Mouse (Mus musculus) CH12.LX (cell line): ENCODE data around the gene Gm27021. TPM values are rescaled to one million over a fixed set of nuclear protein-coding genes. Genes with fewer than 3 reads are reported as not detected.

ENCODE experiments used
- DNase-seq: peaks from one replicate; pipeline ENCODE4 v3.0.0-alpha.2; 2013; ENCODE audit errors: extremely low read depth
- H3K27ac ChIP-seq: 2 replicates; pipeline ENCODE4 v1.5.1; 2012; ENCODE audit warnings: low read depth, mild to moderate bottlenecking, control low read depth, moderate library complexity; ENCODE audit not compliant: insufficient read depth
- H3K27me3 ChIP-seq: replicated peaks from 2 replicates; pipeline ENCODE3; 2012; ENCODE audit warnings: inconsistent platforms
- H3K36me3 ChIP-seq, 2 experiments: replicated peaks in 1 of 2; 2 replicates each; pipeline versions ENCODE3 to v1.6.1; 2012; ENCODE audit warnings: inconsistent platforms in 1 of 2, low read length in 1 of 2, mild to moderate bottlenecking in 1 of 2, mixed read lengths in 1 of 2, moderate library complexity in 1 of 2; ENCODE audit not compliant: control insufficient read depth in 1 of 2, insufficient read depth in 1 of 2
- H3K4me1 ChIP-seq, 2 experiments: 2 replicates each; pipeline ENCODE4 v1.6.1; 2012; ENCODE audit warnings: inconsistent platforms in 1 of 2, moderate library complexity in 1 of 2; ENCODE audit not compliant: insufficient read depth in 2 of 2, control insufficient read depth in 1 of 2
- H3K4me2 ChIP-seq: 2 replicates; pipeline ENCODE4 v1.6.1; 2012; ENCODE audit warnings: low read depth, mild to moderate bottlenecking, control low read depth; ENCODE audit not compliant: poor library complexity, insufficient read depth, severe bottlenecking
- H3K4me3 ChIP-seq, 3 experiments: fragments of 150-350 bp in 1 of 3; sonication (generic) in 1 of 3; replicated peaks in 1 of 3; 2 replicates each; pipeline versions ENCODE3 to v1.5.1; 2011 to 2012; ENCODE audit warnings: low read depth in 2 of 3, low read length in 2 of 3, mild to moderate bottlenecking in 2 of 3, moderate library complexity in 2 of 3, control low read depth in 1 of 3, improper control_type of control experiment in 1 of 3, inconsistent platforms in 1 of 3, mixed read lengths in 1 of 3; ENCODE audit not compliant: poor library complexity in 1 of 3
- H3K79me2 ChIP-seq: replicated peaks from 2 replicates; pipeline ENCODE4 v1.6.1; 2012; ENCODE audit warnings: mild to moderate bottlenecking, moderate library complexity; ENCODE audit not compliant: control insufficient read depth, poor library complexity, insufficient read depth, severe bottlenecking; ENCODE audit errors: extremely low read depth
- H3K9ac ChIP-seq: 2 replicates; pipeline ENCODE4 v1.6.1; 2012; ENCODE audit warnings: low read depth, mild to moderate bottlenecking, control low read depth, moderate library complexity; ENCODE audit not compliant: insufficient read depth
- H3K9me3 ChIP-seq: replicated peaks from 2 replicates; pipeline ENCODE3; 2012; ENCODE audit warnings: low read length, inconsistent platforms, mixed read lengths
- CHD1 ChIP-seq: IDR thresholded peaks from 2 replicates; pipeline ENCODE4 v1.6.1; 2012; ENCODE audit warnings: low read depth, low read length, improper control_type of control experiment, inconsistent platforms
- CTCF ChIP-seq, 2 experiments: IDR thresholded peaks in 1 of 2; conservative IDR thresholded peaks in 1 of 2; 2 replicates each; pipeline ENCODE4 v1.5.1; 2011 to 2012; ENCODE audit warnings: low read depth in 2 of 2, low read length in 2 of 2, improper control_type of control experiment in 1 of 2, inconsistent platforms in 1 of 2, mild to moderate bottlenecking in 1 of 2, moderate library complexity in 1 of 2
- E2F4 ChIP-seq: IDR thresholded peaks from 2 replicates; pipeline ENCODE4 v1.6.1; 2011; ENCODE audit warnings: low read depth, low read length, improper control_type of control experiment; ENCODE audit not compliant: insufficient replicate concordance
- ETS1 ChIP-seq: conservative IDR thresholded peaks from 2 replicates; pipeline ENCODE4 v1.6.1; 2012; ENCODE audit warnings: low read depth, mild to moderate bottlenecking, inconsistent platforms, low read length, improper control_type of control experiment, moderate library complexity
- GABPA ChIP-seq: IDR thresholded peaks from 2 replicates; pipeline ENCODE4 v1.6.1; 2012; ENCODE audit warnings: low read depth, low read length, improper control_type of control experiment, inconsistent platforms; ENCODE audit not compliant: insufficient replicate concordance
- HCFC1 ChIP-seq: IDR thresholded peaks from 2 replicates; pipeline ENCODE4 v1.6.1; 2012; ENCODE audit warnings: low read depth, mild to moderate bottlenecking, inconsistent platforms, low read length, improper control_type of control experiment
- JUN ChIP-seq: IDR thresholded peaks from 2 replicates; pipeline ENCODE4 v1.6.1; 2011; ENCODE audit warnings: low read depth, mild to moderate bottlenecking, low read length, improper control_type of control experiment, moderate library complexity; ENCODE audit not compliant: insufficient read depth
- JUND ChIP-seq: conservative IDR thresholded peaks from 2 replicates; pipeline ENCODE4 v1.6.1; 2011; ENCODE audit warnings: low read depth, low read length, improper control_type of control experiment
- KAT2A ChIP-seq: IDR thresholded peaks from 2 replicates; pipeline ENCODE4 v1.6.1; 2012; ENCODE audit warnings: low read length, improper control_type of control experiment, inconsistent platforms; ENCODE audit not compliant: insufficient replicate concordance
- MAFK ChIP-seq: IDR thresholded peaks from 2 replicates; pipeline ENCODE4 v1.6.1; 2011; ENCODE audit warnings: low read length, improper control_type of control experiment; ENCODE audit not compliant: insufficient replicate concordance
- MAX ChIP-seq: IDR thresholded peaks from 2 replicates; pipeline ENCODE4 v1.6.1; 2011; ENCODE audit warnings: low read length, improper control_type of control experiment
- MYC ChIP-seq: IDR thresholded peaks from 2 replicates; pipeline ENCODE4 v1.6.1; 2011; ENCODE audit warnings: low read depth, mild to moderate bottlenecking, improper control_type of control experiment, low read length
- NELFE ChIP-seq: IDR thresholded peaks from 2 replicates; pipeline ENCODE4 v1.6.1; 2011; ENCODE audit warnings: low read depth, low read length, improper control_type of control experiment
- NRF1 ChIP-seq: IDR thresholded peaks from 2 replicates; pipeline ENCODE4 v1.6.1; 2014; ENCODE audit warnings: low read depth, mild to moderate bottlenecking, inconsistent platforms, low read length, improper control_type of control experiment, moderate library complexity
- PAX5 ChIP-seq: IDR thresholded peaks from 2 replicates; pipeline ENCODE4 v1.6.1; 2012; ENCODE audit warnings: low read length, inconsistent platforms, mixed read lengths
- POLR2A ChIP-seq: IDR thresholded peaks from 2 replicates; pipeline ENCODE4 v1.6.1; 2011; ENCODE audit warnings: low read depth, mild to moderate bottlenecking, improper control_type of control experiment, low read length
- TBP ChIP-seq: conservative IDR thresholded peaks from 2 replicates; pipeline ENCODE4 v1.6.1; 2011; ENCODE audit warnings: low read depth, low read length, improper control_type of control experiment
- UBTF ChIP-seq: IDR thresholded peaks from 2 replicates; pipeline ENCODE4 v1.6.1; 2012; ENCODE audit warnings: low read depth, mild to moderate bottlenecking, inconsistent platforms, low read length, improper control_type of control experiment, moderate library complexity
- USF1 ChIP-seq: IDR thresholded peaks from 2 replicates; pipeline ENCODE4 v1.6.1; 2014; ENCODE audit warnings: low read depth, mild to moderate bottlenecking, inconsistent platforms, low read length, improper control_type of control experiment
- ZC3H11A ChIP-seq: IDR thresholded peaks from 2 replicates; pipeline ENCODE4 v1.6.1; 2012; ENCODE audit warnings: low read depth, mild to moderate bottlenecking, inconsistent platforms, low read length, improper control_type of control experiment
- ZKSCAN1 ChIP-seq: IDR thresholded peaks from 2 replicates; pipeline ENCODE4 v1.6.1; 2012; ENCODE audit warnings: low read depth, inconsistent platforms, low read length, improper control_type of control experiment, borderline replicate concordance
- ZMIZ1 ChIP-seq: IDR thresholded peaks from 2 replicates; pipeline ENCODE4 v1.6.1; 2012; ENCODE audit warnings: low read depth, mild to moderate bottlenecking, inconsistent platforms, low read length, improper control_type of control experiment
- ZNF384 ChIP-seq: IDR thresholded peaks from 2 replicates; pipeline ENCODE4 v1.6.1; 2012; ENCODE audit warnings: low read depth, low read length, improper control_type of control experiment, inconsistent platforms
- dilution Hi-C: fragments of 300-500 bp; cut with MboI; formaldehyde crosslinking; loops from 2 replicates; pipeline ENCODE4 v1.14.3; 2020; ENCODE audit warnings: low sequenced_read_pairs; ENCODE audit not compliant: extremely low pct_unique_long_range_greater_than_20kb, extremely low pct_ligation_motif_present
- in situ Hi-C: fragments of 300-500 bp; cut with MboI; formaldehyde crosslinking; loops from 3 replicates; pipeline ENCODE4 v1.14.3; 2019; ENCODE audit warnings: low sequenced_read_pairs, low pct_ligation_motif_present, low pct_unique_long_range_greater_than_20kb, mixed read lengths
- polyA plus RNA-seq: library from polyadenylated mRNA; unstranded; fragments of >175 nt; gene quantifications from 2 replicates; pipeline ENCODE4 v1.2.1, GENCODE M21; 2012; ENCODE audit warnings: low read depth; ENCODE audit not compliant: insufficient read length
- total RNA-seq, 2 experiments: library from RNA; depleted of rRNA; stranded (reverse); fragments of 300-350 nt in 1 of 2; fragments of >200 nt in 1 of 2; gene quantifications; 2 replicates each; pipeline ENCODE4 v1.2.3; 2012 to 2014

Gene Gm27021
- total and polyA plus RNA-seq, 3 experiments: 1.0 to 1.1 TPM; not detected in 1

GRCm38 (mm10) chr8:120688511-120688910 is 20.6 kb upstream of the Gm27021 start:
- DNase-seq: no peak
- TF ChIP-seq PAX5 (no peak), CTCF (conservative IDR thresholded peaks at IDR 0.05 in 1 of 2, IDR thresholded peaks at IDR 0.05 in 1 of 2; ENCODE audit: low read depth in 2 of 2, low read length in 2 of 2) (no peak), JUN (no peak), ZMIZ1 (no peak), NRF1 (no peak), ETS1 (no peak), UBTF (no peak), HCFC1 (no peak), USF1 (no peak)
- TF ChIP-seq, all 38 proteins: peak for 0
- dilution Hi-C loops: no loop called here
- Histone ChIP-seq H3K4me3 (no peak overlapping the region), H3K4me2 (no peak overlapping the region), H3K27me3 (peaks cover 29% of the 10 kb centered on the region), H3K9ac (no peak overlapping the region), H3K79me2 (no peaks in the 10 kb centered on the region), H3K36me3 (no peaks in the 10 kb centered on the region), H3K9me3 (no peaks in the 10 kb centered on the region), H3K4me1 (peaks cover 11 to 33% of the 10 kb centered on the region in 2 experiments), H3K27ac (no peak overlapping the region)
- in situ Hi-C loops: no loop called here

- H3K9ac ChIP-seq: no peak overlapping the region
- no peaks in the 10 kb centered on the region for H3K9me3 ChIP-seq
- no peak for DNase-seq
- in situ Hi-C loops (no loop called here), dilution Hi-C loops (no loop called here)
- no peaks in the 10 kb centered on the region for H3K36me3 ChIP-seq
- H3K4me3 ChIP-seq: no peak overlapping the region
- H3K27ac ChIP-seq: no peak overlapping the region
- peaks cover 26% of the 10 kb centered on the region for H3K27me3 ChIP-seq
- H3K79me2 ChIP-seq: no peaks in the 10 kb centered on the region
- H3K4me2 ChIP-seq: no peak overlapping the region
- peaks cover 15 to 40% of the 10 kb centered on the region in 2 experiments for H3K4me1 ChIP-seq
- no peak for TF ChIP-seq GABPA
- TF ChIP-seq E2F4: no peak
- TF ChIP-seq MAFK: no peak
- TF ChIP-seq POLR2A: no peak
- TF ChIP-seq NELFE: no peak
- TF ChIP-seq NRF1: no peak
- no peak for TF ChIP-seq MAX
- no peak for TF ChIP-seq ETS1
- no peak for TF ChIP-seq CHD1
- TF ChIP-seq ZKSCAN1: no peak
- no peak for TF ChIP-seq MYC
- no peak for TF ChIP-seq CTCF (conservative IDR thresholded peaks at IDR 0.05 in 1 of 2, IDR thresholded peaks at IDR 0.05 in 1 of 2; ENCODE audit: low read depth in 2 of 2, low read length in 2 of 2)
- no peak for TF ChIP-seq KAT2A
- no peak for TF ChIP-seq JUND
- TF ChIP-seq ZNF384: no peak
- TF ChIP-seq TBP: no peak
- no peak for TF ChIP-seq ZC3H11A
Measured at GRCm38 (mm10) chr8:120687786-120688185, 19.9 kb upstream of the Gm27021 start.
